Mouse (Mus musculus): ENCODE results near the gene Maml2. TPM values are rescaled to one million over a fixed set of nuclear protein-coding genes. Genes with fewer than 3 reads are reported as not detected.

Maml2 gene
- 7.7 and 12.1 TPM in 2 replicates for polyA plus RNA-seq (2014; fragmentation: Nextera tagmentation; extraction: Ambion mirVana)

GRCm38 (mm10) chr9:13297668-13298512, at the start of gene Maml2:
Gene Maml2, plus strand, starts transcription at chr9:13297957.
- peaks cover 50% of the 10 kb centered on the region for H3K4me1 ChIP-seq (ENCODE audit: control insufficient read depth, insufficient read depth, low read length)
- H3K27ac ChIP-seq (replicated peaks; ENCODE audit: low read depth, low read length), result peak within 1 kb of the TSS; percentile 78
- 0% methylated on average over 23 of the region's 23 CpGs for WGBS
- peak within 1 kb of the TSS; percentile 45 for H3K4me3 ChIP-seq (replicated peaks; ENCODE audit: low read depth, low read length)
- ATAC-seq (ENCODE audit: low FRiP score, low TSS enrichment), result peak; percentile 77
- peak; percentile 83 for DNase-seq
- peak within 1 kb of the TSS; percentile 55 for H3K9ac ChIP-seq (replicated peaks; ENCODE audit: low read length)
- no peaks in the 10 kb centered on the region for H3K36me3 ChIP-seq (ENCODE audit: control insufficient read depth, insufficient read depth, low read length)
- no peaks in the 10 kb centered on the region for H3K27me3 ChIP-seq (ENCODE audit: control insufficient read depth, insufficient read depth, low read length)
- H3K9me3 ChIP-seq (ENCODE audit: control insufficient read depth, low read length), result no peaks in the 10 kb centered on the region
- peak within 1 kb of the TSS; percentile 85 for H3K4me2 ChIP-seq (ENCODE audit: low read length)

- Histone ChIP-seq H3K4me2 (ENCODE audit: low read length) (peak overlapping the region; percentile 65), H3K4me1 (ENCODE audit: control insufficient read depth, insufficient read depth, low read length) (peaks cover 18% of the 10 kb centered on the region), H3K27me3 (ENCODE audit: control insufficient read depth, insufficient read depth, low read length) (no peaks in the 10 kb centered on the region), H3K27ac (replicated peaks; ENCODE audit: low read depth, low read length) (no peak overlapping the region), H3K4me3 (replicated peaks; ENCODE audit: low read depth, low read length) (peak overlapping the region; percentile 52; the same call in 1 of the 2 replicates), H3K36me3 (ENCODE audit: control insufficient read depth, insufficient read depth, low read length) (no peaks in the 10 kb centered on the region), H3K9me3 (ENCODE audit: control insufficient read depth, low read length) (no peaks in the 10 kb centered on the region), H3K9ac (replicated peaks; ENCODE audit: low read length) (no peak overlapping the region)
- 97% methylated on average over 4 of the region's 4 CpGs for WGBS
- DNase-seq, result no peak
- ATAC-seq (ENCODE audit: low FRiP score, low TSS enrichment), result no peak
Observed at GRCm38 (mm10) chr9:13248104-13248503, 49.7 kb upstream of the Maml2 start.

DNA sequence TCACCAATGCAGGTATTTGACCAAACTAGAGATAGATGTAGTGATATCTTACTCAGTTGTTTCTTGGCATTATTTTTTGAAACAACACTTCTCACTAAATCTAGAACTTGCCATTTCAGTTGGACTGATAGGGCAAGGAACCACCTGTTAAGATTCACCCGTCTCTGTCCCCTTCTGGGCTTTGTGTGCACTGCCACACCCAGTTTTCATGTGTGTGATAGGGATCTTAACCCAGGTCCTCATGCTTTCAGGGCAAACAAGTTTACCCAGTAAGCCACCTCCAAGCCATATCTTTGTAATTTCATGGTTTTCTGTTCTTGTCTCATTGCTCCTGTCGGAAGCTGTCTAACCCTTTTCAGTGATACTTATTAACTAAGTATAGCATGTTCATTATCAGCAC, 46.5 kb upstream of the Maml2 start:
- WGBS, result 78% methylated on average over 2 of the region's 2 CpGs
- no peak for DNase-seq
- H3K27ac ChIP-seq (replicated peaks; ENCODE audit: low read depth, low read length), result no peak overlapping the region
- no peak overlapping the region for H3K4me2 ChIP-seq (ENCODE audit: low read length)
- no peaks in the 10 kb centered on the region for H3K36me3 ChIP-seq (ENCODE audit: control insufficient read depth, insufficient read depth, low read length)
- peaks cover 5% of the 10 kb centered on the region; the same call in 1 of the 2 replicates for H3K4me1 ChIP-seq (ENCODE audit: control insufficient read depth, insufficient read depth, low read length)
- ATAC-seq (ENCODE audit: low FRiP score, low TSS enrichment), result no peak
- no peaks in the 10 kb centered on the region for H3K9me3 ChIP-seq (ENCODE audit: control insufficient read depth, low read length)
- H3K4me3 ChIP-seq (replicated peaks; ENCODE audit: low read depth, low read length), result no peak overlapping the region
- no peak overlapping the region for H3K9ac ChIP-seq (replicated peaks; ENCODE audit: low read length)
- H3K27me3 ChIP-seq (ENCODE audit: control insufficient read depth, insufficient read depth, low read length), result no peaks in the 10 kb centered on the region

DNA sequence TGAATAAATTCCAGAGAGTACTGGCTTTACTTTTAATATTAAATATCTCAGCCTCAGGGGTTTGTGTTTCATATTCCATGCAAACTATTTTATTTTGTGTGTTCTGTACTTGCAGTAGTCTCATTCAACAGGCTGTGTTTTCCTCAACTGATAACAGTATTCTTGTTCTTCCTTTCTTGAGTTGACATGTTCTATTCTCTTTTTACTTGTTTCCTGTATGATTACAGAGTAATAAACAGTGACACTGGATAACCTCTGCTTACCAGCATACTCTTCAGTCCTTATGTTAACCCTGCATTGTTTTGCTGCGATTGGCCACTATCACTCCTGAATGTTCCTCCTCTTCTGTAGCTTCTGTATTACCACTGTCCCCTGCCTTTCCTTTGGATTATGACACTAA, 41.0 kb upstream of the Maml2 start:
- H3K4me3 ChIP-seq (replicated peaks; ENCODE audit: low read depth, low read length), result no peak overlapping the region
- no peak overlapping the region for H3K9ac ChIP-seq (replicated peaks; ENCODE audit: low read length)
- DNase-seq, result no peak
- H3K4me2 ChIP-seq (ENCODE audit: low read length), result no peak overlapping the region
- H3K36me3 ChIP-seq (ENCODE audit: control insufficient read depth, insufficient read depth, low read length), result no peaks in the 10 kb centered on the region
- ATAC-seq (ENCODE audit: low FRiP score, low TSS enrichment), result no peak
- WGBS, result 95% methylated on average over 1 of the region's 1 CpGs
- H3K4me1 ChIP-seq (ENCODE audit: control insufficient read depth, insufficient read depth, low read length), result no peaks in the 10 kb centered on the region
- no peaks in the 10 kb centered on the region for H3K9me3 ChIP-seq (ENCODE audit: control insufficient read depth, low read length)
- H3K27ac ChIP-seq (replicated peaks; ENCODE audit: low read depth, low read length), result no peak overlapping the region
- H3K27me3 ChIP-seq (ENCODE audit: control insufficient read depth, insufficient read depth, low read length), result no peaks in the 10 kb centered on the region

DNA sequence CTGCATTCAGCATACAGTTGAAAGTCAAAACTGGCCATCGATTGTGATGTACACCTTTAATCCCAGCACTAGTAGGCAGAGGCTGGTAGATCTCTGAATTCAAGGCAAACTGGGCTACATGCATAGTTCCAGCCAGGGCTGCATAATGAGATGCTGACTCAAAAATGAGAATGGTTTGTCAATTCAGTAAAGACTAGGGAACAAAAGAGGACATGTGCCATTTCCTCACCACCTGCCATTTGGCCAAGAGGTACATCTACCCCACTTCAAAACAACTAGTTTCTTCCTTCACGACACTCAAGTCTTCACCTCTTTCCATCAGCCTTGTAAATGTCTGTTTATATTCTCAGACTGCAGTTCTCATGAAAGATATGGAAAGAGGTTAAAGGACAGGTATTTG, 39.6 kb upstream of the Maml2 start:
- no peaks in the 10 kb centered on the region for H3K4me1 ChIP-seq (ENCODE audit: control insufficient read depth, insufficient read depth, low read length)

GRCm38 (mm10) chr9:13260980-13261379, 36.8 kb upstream of the Maml2 start:
- no peak overlapping the region for H3K4me2 ChIP-seq (ENCODE audit: low read length)
- WGBS, result 93% methylated on average over 3 of the region's 3 CpGs
- H3K9me3 ChIP-seq (ENCODE audit: control insufficient read depth, low read length), result no peaks in the 10 kb centered on the region
- no peaks in the 10 kb centered on the region for H3K4me1 ChIP-seq (ENCODE audit: control insufficient read depth, insufficient read depth, low read length)
- DNase-seq, result no peak
- no peaks in the 10 kb centered on the region for H3K36me3 ChIP-seq (ENCODE audit: control insufficient read depth, insufficient read depth, low read length)
- H3K27me3 ChIP-seq (ENCODE audit: control insufficient read depth, insufficient read depth, low read length), result no peaks in the 10 kb centered on the region
- no peak for ATAC-seq (ENCODE audit: low FRiP score, low TSS enrichment)
- H3K4me3 ChIP-seq (replicated peaks; ENCODE audit: low read depth, low read length), result no peak overlapping the region
- no peak overlapping the region for H3K27ac ChIP-seq (replicated peaks; ENCODE audit: low read depth, low read length)
- H3K9ac ChIP-seq (replicated peaks; ENCODE audit: low read length), result no peak overlapping the region

More for the DNA sequence above, 39.6 kb upstream of the Maml2 start:
- Histone ChIP-seq H3K4me2 (ENCODE audit: low read length) (no peak overlapping the region), H3K9ac (replicated peaks; ENCODE audit: low read length) (no peak overlapping the region), H3K4me3 (replicated peaks; ENCODE audit: low read depth, low read length) (no peak overlapping the region), H3K36me3 (ENCODE audit: control insufficient read depth, insufficient read depth, low read length) (no peaks in the 10 kb centered on the region), H3K27ac (replicated peaks; ENCODE audit: low read depth, low read length) (no peak overlapping the region), H3K27me3 (ENCODE audit: control insufficient read depth, insufficient read depth, low read length) (no peaks in the 10 kb centered on the region), H3K9me3 (ENCODE audit: control insufficient read depth, low read length) (no peaks in the 10 kb centered on the region)
- WGBS, result 93% methylated on average over 2 of the region's 2 CpGs
- ATAC-seq (ENCODE audit: low FRiP score, low TSS enrichment), result no peak
- DNase-seq, result no peak

DNA sequence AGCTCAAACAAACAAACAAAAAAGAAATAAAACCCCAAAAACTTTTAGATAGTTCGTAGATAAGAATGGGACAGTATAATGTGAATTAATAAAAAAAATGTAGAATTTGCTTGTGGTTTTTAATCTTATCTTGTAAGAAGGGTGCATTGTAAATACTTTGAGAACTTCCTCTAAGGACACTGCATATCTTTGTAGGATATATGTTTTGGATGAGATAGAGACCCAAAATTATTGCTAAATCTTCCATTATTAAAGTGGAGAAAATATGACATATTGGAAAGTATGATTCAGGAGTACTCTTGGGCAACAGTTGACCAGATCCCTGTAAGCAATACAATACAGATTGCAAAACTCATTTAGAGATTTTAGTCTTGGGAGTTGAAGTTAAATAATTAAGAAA, 24.5 kb upstream of the Maml2 start:
- H3K4me2 ChIP-seq (ENCODE audit: low read length), result no peak overlapping the region
- H3K27me3 ChIP-seq (ENCODE audit: control insufficient read depth, insufficient read depth, low read length), result no peaks in the 10 kb centered on the region
- H3K9me3 ChIP-seq (ENCODE audit: control insufficient read depth, low read length), result no peaks in the 10 kb centered on the region
- H3K9ac ChIP-seq (replicated peaks; ENCODE audit: low read length), result no peak overlapping the region
- DNase-seq (no peak), ATAC-seq (ENCODE audit: low FRiP score, low TSS enrichment) (no peak)
- no peak overlapping the region for H3K4me3 ChIP-seq (replicated peaks; ENCODE audit: low read depth, low read length)
- no peaks in the 10 kb centered on the region for H3K4me1 ChIP-seq (ENCODE audit: control insufficient read depth, insufficient read depth, low read length)
- no peaks in the 10 kb centered on the region for H3K36me3 ChIP-seq (ENCODE audit: control insufficient read depth, insufficient read depth, low read length)
- WGBS, result 94% methylated on average over 1 of the region's 1 CpGs
- H3K27ac ChIP-seq (replicated peaks; ENCODE audit: low read depth, low read length), result no peak overlapping the region

DNA sequence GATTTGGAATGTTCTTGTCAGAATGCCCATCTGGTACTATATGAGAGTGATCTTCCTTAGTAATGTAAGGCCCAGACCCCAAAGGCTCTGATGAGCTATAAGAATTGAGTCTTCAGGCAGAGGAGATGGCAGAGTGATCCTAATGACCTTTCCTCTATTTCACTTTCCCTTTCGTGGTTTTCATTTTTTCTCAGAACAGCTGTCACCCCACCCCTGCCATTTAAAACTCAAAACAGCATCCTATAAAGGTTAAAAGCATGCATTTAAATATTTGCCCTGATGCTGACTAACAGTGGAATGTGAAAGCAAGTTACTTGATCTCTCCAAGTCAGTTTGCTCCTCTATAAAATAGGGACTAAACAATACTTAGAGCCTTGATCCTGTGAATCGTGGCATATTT, 10.3 kb upstream of the Maml2 start:
- Histone ChIP-seq H3K9me3 (ENCODE audit: control insufficient read depth, low read length) (no peaks in the 10 kb centered on the region), H3K4me1 (ENCODE audit: control insufficient read depth, insufficient read depth, low read length) (no peaks in the 10 kb centered on the region), H3K4me3 (replicated peaks; ENCODE audit: low read depth, low read length) (no peak overlapping the region), H3K36me3 (ENCODE audit: control insufficient read depth, insufficient read depth, low read length) (no peaks in the 10 kb centered on the region), H3K27ac (replicated peaks; ENCODE audit: low read depth, low read length) (no peak overlapping the region), H3K4me2 (ENCODE audit: low read length) (no peak overlapping the region), H3K9ac (replicated peaks; ENCODE audit: low read length) (no peak overlapping the region), H3K27me3 (ENCODE audit: control insufficient read depth, insufficient read depth, low read length) (no peaks in the 10 kb centered on the region)
- 78% methylated on average over 2 of the region's 2 CpGs for WGBS
- ATAC-seq (ENCODE audit: low FRiP score, low TSS enrichment), result no peak
- no peak for DNase-seq

All from midbrain, embryonic 14.5 days (tissue).